Mouse (Mus musculus) brain, adult 2 months (tissue): ENCODE measurements around the gene Neurog1.

Source experiments
- DNase-seq: peaks from one replicate; pipeline ENCODE4 v3.0.0; 2011; ENCODE audit warnings: low read depth, low spot score

Neurog1 gene

GRCm38 (mm10) chr13:56221129-56221910 lies 30.6 kb downstream of the Neurog1 start:
- DNase-seq: no peak

GRCm38 (mm10) chr13:56219254-56219653 lies 32.7 kb downstream of the Neurog1 start:
- DNase-seq: no peak

GRCm38 (mm10) chr13:56216090-56216489 lies 35.9 kb downstream of the Neurog1 start:
- no peak for DNase-seq

- DNase-seq: no peak
Observed at GRCm38 (mm10) chr13:56214633-56215032, 37.3 kb downstream of the Neurog1 start.

DNA sequence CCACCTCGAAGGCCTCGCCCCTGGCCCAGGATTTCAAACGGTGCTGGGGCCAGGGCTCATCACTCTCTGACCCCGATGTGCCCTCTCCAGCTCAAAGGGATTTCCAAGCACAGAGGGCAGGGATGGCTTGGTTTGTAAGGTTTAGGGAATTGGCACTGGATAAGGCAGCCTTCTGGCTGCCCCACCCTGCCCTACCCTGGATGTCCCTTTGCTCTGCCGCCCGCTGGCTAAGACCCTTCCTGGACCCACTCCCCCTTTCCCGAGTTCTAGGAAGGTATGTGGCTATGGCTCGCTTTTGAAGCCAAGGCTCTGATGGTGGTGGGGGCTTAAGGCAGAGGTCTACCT lies 42.9 kb downstream of the Neurog1 start:
- DNase-seq: no peak

- DNase-seq: no peak
Observed at GRCm38 (mm10) chr13:56208225-56209066, 43.5 kb downstream of the Neurog1 start.
